Mouse (Mus musculus): ENCODE data around the gene Mtg2.

- no peak for TF ChIP-seq POLR2A (IDR thresholded peaks at IDR 0.05; ENCODE audit: insufficient read depth, low read depth, low read length)
- no peak for TF ChIP-seq CTCF (IDR thresholded peaks at IDR 0.05; ENCODE audit: insufficient read depth, low read depth, low read length)
These were observed 2.5 kb downstream of the Mtg2 start for GRCm38 (mm10) chr2:180072886-180073285.
